Mouse (Mus musculus): ENCODE measurements at regions not wholly inside any gene's neighbourhood (a gene's known extent, or its start where the extent isn't known, plus 50 kb on each side); places are given as distances from the start of the nearest gene placed in this dataset.

- TF ChIP-seq CTCF (IDR thresholded peaks at IDR 0.05; ENCODE audit: control insufficient read depth, insufficient read depth, insufficient replicate concordance, low read depth, low read length) (no peak), POLR2A (IDR thresholded peaks at IDR 0.05; ENCODE audit: control insufficient read depth, low read depth, low read length) (no peak)
Measured at GRCm38 (mm10) chr10:68872102-68872501, 148.7 kb downstream of the Tmem26 start.
